Mouse (Mus musculus) heart, adult 2 months (tissue): Measurements from ENCODE around the gene Tsks.

Experiments used
- CTCF ChIP-seq: fragments of 200-600 bp; IDR thresholded peaks from 2 replicates; pipeline ENCODE4 v1.8.1; 2022; ENCODE audit warnings: antibody characterized with exemption, mild to moderate bottlenecking, moderate library complexity
- EP300 ChIP-seq: fragments of 200-500 bp; IDR thresholded peaks from 2 replicates; pipeline ENCODE4 v1.6.1; 2011; ENCODE audit warnings: low read depth, low read length, control low read depth; ENCODE audit not compliant: insufficient read depth
- POLR2A ChIP-seq: fragments of 200-500 bp; IDR thresholded peaks from 2 replicates; pipeline ENCODE4 v1.6.1; 2011; ENCODE audit warnings: mild to moderate bottlenecking, low read depth, low read length, control low read depth; ENCODE audit not compliant: insufficient read depth

DNA sequence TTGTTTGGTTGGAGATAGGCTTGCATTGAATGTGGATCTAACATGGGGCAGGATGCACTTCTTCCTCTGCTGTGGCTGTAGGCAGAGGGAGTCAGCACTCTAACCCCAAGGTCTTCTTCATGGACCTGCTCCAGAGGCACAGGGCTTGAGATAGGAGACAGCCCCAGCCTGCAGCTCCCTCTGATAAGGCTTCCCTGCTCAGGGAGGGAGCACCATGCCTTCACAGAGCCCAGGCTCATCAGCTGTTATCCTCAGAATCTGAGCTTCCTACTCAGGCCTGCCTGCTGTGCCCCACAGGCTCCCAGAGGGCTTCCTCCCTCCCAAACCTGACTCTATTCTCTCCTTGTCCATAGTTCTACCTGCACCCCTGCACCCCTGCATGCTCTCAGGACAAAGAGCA lies 20.5 kb upstream of the Tsks start:
- no peak for TF ChIP-seq CTCF
- TF ChIP-seq EP300: no peak
- no peak for TF ChIP-seq POLR2A
